Mouse (Mus musculus) CH12.LX (cell line): ENCODE data around the gene Pgm5. TPM values are rescaled to one million over a fixed set of nuclear protein-coding genes. Genes with fewer than 3 reads are reported as not detected.
A peak's percentile ranks its signal among the peaks of the same experiment; 100 is the strongest.

Source experiments
- DNase-seq: peaks from one replicate; pipeline ENCODE4 v3.0.0-alpha.2; 2013; ENCODE audit errors: extremely low read depth
- H3K27ac ChIP-seq: 2 replicates; pipeline ENCODE4 v1.5.1; 2012; ENCODE audit warnings: low read depth, mild to moderate bottlenecking, control low read depth, moderate library complexity; ENCODE audit not compliant: insufficient read depth
- H3K27me3 ChIP-seq: replicated peaks from 2 replicates; pipeline ENCODE3; 2012; ENCODE audit warnings: inconsistent platforms
- H3K36me3 ChIP-seq, 2 experiments: replicated peaks in 1 of 2; 2 replicates each; pipeline versions ENCODE3 to v1.6.1; 2012; ENCODE audit warnings: inconsistent platforms in 1 of 2, low read length in 1 of 2, mild to moderate bottlenecking in 1 of 2, mixed read lengths in 1 of 2, moderate library complexity in 1 of 2; ENCODE audit not compliant: control insufficient read depth in 1 of 2, insufficient read depth in 1 of 2
- H3K4me1 ChIP-seq, 2 experiments: 2 replicates each; pipeline ENCODE4 v1.6.1; 2012; ENCODE audit warnings: inconsistent platforms in 1 of 2, moderate library complexity in 1 of 2; ENCODE audit not compliant: insufficient read depth in 2 of 2, control insufficient read depth in 1 of 2
- H3K4me2 ChIP-seq: 2 replicates; pipeline ENCODE4 v1.6.1; 2012; ENCODE audit warnings: low read depth, mild to moderate bottlenecking, control low read depth; ENCODE audit not compliant: poor library complexity, insufficient read depth, severe bottlenecking
- H3K4me3 ChIP-seq, 3 experiments: fragments of 150-350 bp in 1 of 3; sonication (generic) in 1 of 3; replicated peaks in 1 of 3; 2 replicates each; pipeline versions ENCODE3 to v1.5.1; 2011 to 2012; ENCODE audit warnings: low read depth in 2 of 3, low read length in 2 of 3, mild to moderate bottlenecking in 2 of 3, moderate library complexity in 2 of 3, control low read depth in 1 of 3, improper control_type of control experiment in 1 of 3, inconsistent platforms in 1 of 3, mixed read lengths in 1 of 3; ENCODE audit not compliant: poor library complexity in 1 of 3
- H3K79me2 ChIP-seq: replicated peaks from 2 replicates; pipeline ENCODE4 v1.6.1; 2012; ENCODE audit warnings: mild to moderate bottlenecking, moderate library complexity; ENCODE audit not compliant: control insufficient read depth, poor library complexity, insufficient read depth, severe bottlenecking; ENCODE audit errors: extremely low read depth
- H3K9ac ChIP-seq: 2 replicates; pipeline ENCODE4 v1.6.1; 2012; ENCODE audit warnings: low read depth, mild to moderate bottlenecking, control low read depth, moderate library complexity; ENCODE audit not compliant: insufficient read depth
- H3K9me3 ChIP-seq: replicated peaks from 2 replicates; pipeline ENCODE3; 2012; ENCODE audit warnings: low read length, inconsistent platforms, mixed read lengths
- CHD2 ChIP-seq: IDR thresholded peaks from 2 replicates; pipeline ENCODE4 v1.6.1; 2011; ENCODE audit warnings: low read length, improper control_type of control experiment
- IRF4 ChIP-seq: IDR thresholded peaks from 2 replicates; pipeline ENCODE4 v1.6.1; 2014; ENCODE audit warnings: low read depth, mild to moderate bottlenecking, inconsistent platforms, low read length, improper control_type of control experiment
- MAFK ChIP-seq: IDR thresholded peaks from 2 replicates; pipeline ENCODE4 v1.6.1; 2011; ENCODE audit warnings: low read length, improper control_type of control experiment; ENCODE audit not compliant: insufficient replicate concordance
- MEF2A ChIP-seq: IDR thresholded peaks from 2 replicates; pipeline ENCODE4 v1.6.1; 2014; ENCODE audit warnings: low read depth, mild to moderate bottlenecking, inconsistent platforms, low read length, improper control_type of control experiment, borderline replicate concordance
- RCOR1 ChIP-seq: conservative IDR thresholded peaks from 2 replicates; pipeline ENCODE4 v1.6.1; 2012; ENCODE audit warnings: low read depth, mild to moderate bottlenecking, inconsistent platforms, low read length, improper control_type of control experiment
- TBP ChIP-seq: conservative IDR thresholded peaks from 2 replicates; pipeline ENCODE4 v1.6.1; 2011; ENCODE audit warnings: low read depth, low read length, improper control_type of control experiment
- USF1 ChIP-seq: IDR thresholded peaks from 2 replicates; pipeline ENCODE4 v1.6.1; 2014; ENCODE audit warnings: low read depth, mild to moderate bottlenecking, inconsistent platforms, low read length, improper control_type of control experiment
- USF2 ChIP-seq: conservative IDR thresholded peaks from 2 replicates; pipeline ENCODE4 v1.6.1; 2011; ENCODE audit warnings: low read depth, low read length, improper control_type of control experiment
- ZNF384 ChIP-seq: IDR thresholded peaks from 2 replicates; pipeline ENCODE4 v1.6.1; 2012; ENCODE audit warnings: low read depth, low read length, improper control_type of control experiment, inconsistent platforms
- dilution Hi-C: fragments of 300-500 bp; cut with MboI; formaldehyde crosslinking; loops from 2 replicates; pipeline ENCODE4 v1.14.3; 2020; ENCODE audit warnings: low sequenced_read_pairs; ENCODE audit not compliant: extremely low pct_unique_long_range_greater_than_20kb, extremely low pct_ligation_motif_present
- in situ Hi-C: fragments of 300-500 bp; cut with MboI; formaldehyde crosslinking; loops from 3 replicates; pipeline ENCODE4 v1.14.3; 2019; ENCODE audit warnings: low sequenced_read_pairs, low pct_ligation_motif_present, low pct_unique_long_range_greater_than_20kb, mixed read lengths
- polyA plus RNA-seq: library from polyadenylated mRNA; unstranded; fragments of >175 nt; gene quantifications from 2 replicates; pipeline ENCODE4 v1.2.1, GENCODE M21; 2012; ENCODE audit warnings: low read depth; ENCODE audit not compliant: insufficient read length
- total RNA-seq, 2 experiments: library from RNA; depleted of rRNA; stranded (reverse); fragments of 300-350 nt in 1 of 2; fragments of >200 nt in 1 of 2; gene quantifications; 2 replicates each; pipeline ENCODE4 v1.2.3; 2012 to 2014

The Pgm5 gene
- total and polyA plus RNA-seq, 3 experiments = not detected

DNA sequence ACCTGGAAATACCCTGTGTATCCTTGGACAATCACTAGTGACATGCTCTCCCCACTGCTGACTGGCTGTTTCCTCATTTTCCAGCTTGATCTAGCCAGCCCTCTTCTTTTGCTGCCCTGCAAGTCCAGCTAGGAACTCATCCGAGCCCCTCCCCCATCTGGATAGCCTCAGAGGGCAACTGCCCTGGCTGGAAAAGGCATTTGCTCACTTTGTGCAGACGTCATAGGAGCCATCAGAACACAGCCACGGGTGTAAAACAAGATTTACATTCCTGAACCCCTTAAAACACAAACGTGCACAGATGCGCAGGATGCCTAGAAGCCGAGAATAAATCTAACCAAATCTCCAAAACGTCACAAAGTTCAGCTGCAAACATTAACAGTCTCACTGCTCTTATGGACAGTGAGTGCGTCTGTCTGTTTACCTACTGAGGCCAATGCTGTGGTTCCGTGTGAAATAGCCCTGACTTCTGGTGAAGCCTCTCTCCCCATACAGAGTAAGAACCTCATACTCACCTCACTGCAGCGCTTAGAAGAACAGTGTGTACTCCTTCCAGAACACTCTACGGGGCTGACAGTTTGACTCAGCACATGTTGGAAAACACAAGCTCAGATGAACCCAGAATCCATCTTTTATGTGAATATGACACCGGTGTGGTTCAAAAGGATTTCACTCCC is 99.0 kb downstream of the Pgm5 start:
- Histone ChIP-seq H3K36me3 (no peaks in the 10 kb centered on the region), H3K4me1 (peaks cover 0 to 8% of the 10 kb centered on the region in 2 experiments; a peak in 2 of 4 replicates), H3K4me2 (no peak overlapping the region), H3K27ac (no peak overlapping the region), H3K79me2 (no peaks in the 10 kb centered on the region), H3K27me3 (no peaks in the 10 kb centered on the region), H3K9ac (no peak overlapping the region), H3K4me3 (no peak overlapping the region), H3K9me3 (no peaks in the 10 kb centered on the region)
- DNase-seq = no peak
- in situ Hi-C loops = no loop called here
- dilution Hi-C loops = no loop called here
- TF ChIP-seq TBP (no peak), MEF2A (no peak), CHD2 (no peak), USF1 (no peak), USF2 (no peak)

DNA sequence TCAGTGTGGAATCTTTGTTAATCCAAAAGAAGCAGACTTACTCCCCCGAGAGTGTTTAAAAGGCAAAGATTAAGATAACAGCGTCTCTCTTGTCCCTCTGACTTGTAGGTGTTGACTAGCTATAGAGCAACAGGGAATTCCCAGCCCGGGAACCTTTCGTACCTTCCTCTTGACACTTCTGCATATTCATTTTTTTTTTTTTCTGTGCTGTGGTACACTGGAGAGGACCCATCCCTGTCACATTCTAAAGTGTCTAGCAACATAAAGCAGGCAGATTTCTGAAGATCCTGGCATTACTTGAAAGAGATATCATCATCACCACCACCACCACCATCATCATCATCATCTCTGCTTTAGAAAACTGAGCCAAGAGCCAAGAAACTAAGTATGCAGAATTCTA is 105.0 kb downstream of the Pgm5 start:
- Histone ChIP-seq H3K79me2 (no peaks in the 10 kb centered on the region), H3K4me2 (0 out of 2 replicates have a peak overlapping the region, but pooled peaks have one; percentile 27), H3K9ac (no peak overlapping the region), H3K4me3 (no peak overlapping the region), H3K27me3 (no peaks in the 10 kb centered on the region), H3K27ac (no peak overlapping the region), H3K4me1 (peaks cover 3 to 43% of the 10 kb centered on the region in 2 experiments; a peak in 3 of 4 replicates), H3K9me3 (no peaks in the 10 kb centered on the region), H3K36me3 (no peaks in the 10 kb centered on the region)
- dilution Hi-C loops (no loop called here), in situ Hi-C loops (no loop called here)
- DNase-seq = peak; percentile 17
- TF ChIP-seq RCOR1 (no peak), ZNF384 (peak; percentile 90)

DNA sequence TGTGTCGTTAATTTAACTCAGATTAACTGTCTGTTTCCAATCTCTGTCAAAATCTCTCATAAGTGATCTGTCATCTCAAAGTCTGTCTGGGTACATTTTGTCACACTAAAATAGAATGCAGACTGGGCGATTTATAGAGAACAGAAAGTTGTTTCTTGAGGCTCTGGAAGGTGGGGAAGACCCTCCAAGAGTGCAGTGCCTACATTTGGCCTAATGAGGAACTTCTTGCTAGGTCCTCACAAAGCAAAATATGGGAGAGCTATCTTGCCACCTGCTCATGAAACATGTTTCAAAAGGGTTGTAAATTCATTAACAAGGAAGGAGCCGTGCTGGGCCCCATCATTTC is 107.2 kb downstream of the Pgm5 start:
- Histone ChIP-seq H3K79me2 (no peaks in the 10 kb centered on the region), H3K27ac (no peak overlapping the region), H3K4me2 (no peak overlapping the region), H3K27me3 (no peaks in the 10 kb centered on the region), H3K36me3 (no peaks in the 10 kb centered on the region), H3K4me3 (no peak overlapping the region), H3K4me1 (peaks cover 3 to 43% of the 10 kb centered on the region in 2 experiments; a peak in 3 of 4 replicates), H3K9ac (no peak overlapping the region), H3K9me3 (no peaks in the 10 kb centered on the region)
- in situ Hi-C loops = no loop called here
- no peak for TF ChIP-seq MAFK
- peak; percentile 55; the same call in 1 of the 2 replicates for TF ChIP-seq MEF2A
- peak; percentile 20 for TF ChIP-seq IRF4
- peak; percentile 59 for DNase-seq
- dilution Hi-C loops = no loop called here
